Mouse (Mus musculus): ENCODE measurements at regions not wholly inside any gene's neighbourhood (a gene's known extent, or its start where the extent isn't known, plus 50 kb on each side); places are given as distances from the start of the nearest gene placed in this dataset.

DNA sequence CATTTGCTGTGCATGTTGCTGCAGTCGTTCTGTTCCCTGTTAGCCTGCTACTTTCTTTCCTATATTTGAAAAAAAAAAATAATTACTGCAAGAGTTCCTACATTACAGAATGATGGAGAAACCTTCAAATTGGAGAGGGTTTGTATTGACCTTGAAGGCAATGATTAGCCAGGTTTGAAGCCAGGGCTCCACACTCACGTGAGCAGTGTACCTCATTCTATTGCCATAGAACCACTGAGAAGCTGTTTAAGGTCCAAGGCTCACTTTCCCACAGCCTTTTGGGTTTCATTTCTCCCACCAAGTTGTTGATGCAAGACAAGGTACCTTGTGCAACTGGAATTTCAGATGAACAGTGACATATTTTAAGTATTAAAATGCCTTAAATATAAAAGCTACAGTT, 1095.2 kb downstream of the Car8 start:
- DNase-seq (ENCODE audit: low spot score in 2 of 2), result no peak

DNA sequence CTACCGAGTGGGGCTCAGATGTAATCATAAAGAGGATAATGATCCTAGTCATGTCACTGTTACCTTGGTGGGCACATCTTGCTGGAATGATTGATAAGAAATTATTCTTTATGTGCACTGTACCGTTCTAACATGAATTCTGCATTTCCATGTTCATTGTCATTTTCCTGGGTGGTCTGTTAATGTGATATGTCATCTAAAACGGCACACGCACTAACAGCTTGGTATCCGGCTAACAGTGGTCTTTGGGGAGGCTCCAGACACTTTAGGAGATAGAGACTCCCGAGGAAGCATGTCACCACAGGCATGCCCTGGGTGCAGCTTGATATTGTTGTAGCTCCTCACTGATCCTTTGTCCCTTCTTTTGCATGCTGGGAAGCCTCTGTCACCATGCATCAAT, 1096.1 kb downstream of the Car8 start:
- no peak for DNase-seq (ENCODE audit: low spot score in 2 of 2)

DNA sequence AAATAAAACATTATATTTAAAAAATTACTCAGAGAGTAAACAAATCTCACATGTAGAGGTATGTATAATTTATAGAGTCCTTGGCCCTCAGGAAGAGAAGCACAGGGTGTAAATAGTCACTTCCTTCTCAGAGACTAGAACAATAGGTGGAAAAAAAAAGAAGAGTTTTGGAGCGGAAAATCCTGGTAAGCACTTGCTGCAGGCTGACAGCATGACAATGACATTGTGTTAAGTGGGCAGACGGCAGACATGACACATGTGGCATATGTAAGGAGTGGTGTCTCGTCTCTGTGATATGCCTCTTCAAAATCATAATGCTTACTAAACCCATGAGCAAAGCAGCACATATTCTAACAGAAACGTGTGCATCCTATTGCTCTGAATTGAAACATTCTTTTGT, 1126.7 kb downstream of the Car8 start:
- no peak for DNase-seq (ENCODE audit: low spot score in 2 of 2)

DNA sequence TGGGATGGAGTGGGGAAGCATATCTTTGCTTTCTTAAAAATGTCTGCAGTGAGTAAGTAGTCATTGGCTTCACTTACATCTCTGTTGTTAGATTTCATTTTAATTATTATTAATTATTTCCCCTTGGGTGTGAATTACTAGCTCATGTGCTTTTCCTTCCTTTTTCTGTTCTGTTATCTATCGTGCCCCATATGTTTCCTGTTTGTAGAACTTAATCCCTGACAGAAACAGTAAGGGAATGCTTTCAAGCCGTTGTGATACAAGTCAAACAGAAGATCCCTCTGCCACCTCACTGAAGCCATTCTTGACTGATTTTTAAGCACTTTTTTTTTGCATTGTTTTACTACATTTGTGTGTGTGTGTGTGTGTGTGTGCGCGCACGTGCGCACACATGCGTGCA, 1145.9 kb downstream of the Car8 start:
- DNase-seq (ENCODE audit: low spot score in 2 of 2), result no peak

DNA sequence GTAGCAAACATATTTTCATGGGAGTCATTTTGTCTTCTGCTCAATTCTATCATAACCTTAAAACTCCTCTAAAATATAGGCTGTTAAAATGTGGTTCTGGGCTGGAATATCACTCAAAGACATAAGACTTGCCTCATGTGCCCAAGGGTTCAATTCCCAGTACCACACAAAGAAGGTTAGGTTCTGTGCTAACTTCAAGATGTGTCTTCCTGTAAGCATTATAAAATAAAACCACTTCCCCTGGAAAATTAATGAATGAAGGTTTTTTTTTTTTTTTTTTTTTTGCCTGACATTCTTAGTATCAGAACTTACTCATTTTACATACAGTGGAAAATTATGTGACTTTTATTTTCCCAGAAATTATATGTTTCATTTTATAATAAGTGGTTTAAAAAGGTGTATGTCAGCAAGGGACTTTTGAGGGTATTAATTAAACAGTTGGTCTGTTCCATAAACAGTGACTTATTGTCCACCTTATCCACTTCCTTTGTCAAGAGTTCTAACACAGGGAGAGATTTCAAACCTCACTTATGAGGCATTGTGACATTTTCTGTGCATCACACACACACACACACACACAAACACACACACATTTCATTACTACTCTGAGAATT, 1147.5 kb downstream of the Car8 start:
- DNase-seq (ENCODE audit: low spot score in 2 of 2), result no peak

Data from heart, adult 9 months (tissue).